Mouse (Mus musculus): ENCODE results near the gene Smurf2.
A peak's percentile ranks its signal among the peaks of the same experiment; 100 is the strongest.

The Smurf2 gene

GRCm38 (mm10) chr11:106920551-106921379 lies at the start of gene Smurf2:
Gene Smurf2, minus strand, starts transcription at chr11:106920715.
- DNase-seq (ENCODE audit: low read depth, low spot score): peak; percentile 71

- no peak for DNase-seq (ENCODE audit: low read depth, low spot score)
Measured at GRCm38 (mm10) chr11:106969798-106970197, 49.3 kb upstream of the Smurf2 start.

GRCm38 (mm10) chr11:106967630-106968029 lies 47.1 kb upstream of the Smurf2 start:
- DNase-seq (ENCODE audit: low read depth, low spot score): no peak

GRCm38 (mm10) chr11:106965881-106966280 lies 45.4 kb upstream of the Smurf2 start:
- no peak for DNase-seq (ENCODE audit: low read depth, low spot score)

GRCm38 (mm10) chr11:106962310-106962709 lies 41.8 kb upstream of the Smurf2 start:
- no peak for DNase-seq (ENCODE audit: low read depth, low spot score)

- DNase-seq (ENCODE audit: low read depth, low spot score): no peak
Measured at GRCm38 (mm10) chr11:106961471-106962081, 41.1 kb upstream of the Smurf2 start.

- no peak for DNase-seq (ENCODE audit: low read depth, low spot score)
Measured at GRCm38 (mm10) chr11:106959121-106959520, 38.6 kb upstream of the Smurf2 start.

- no peak for DNase-seq (ENCODE audit: low read depth, low spot score)
Measured at GRCm38 (mm10) chr11:106958407-106959071, 38.0 kb upstream of the Smurf2 start.

- DNase-seq (ENCODE audit: low read depth, low spot score): no peak
Measured at GRCm38 (mm10) chr11:106957271-106957980, 36.9 kb upstream of the Smurf2 start.

- DNase-seq (ENCODE audit: low read depth, low spot score): no peak
Measured at GRCm38 (mm10) chr11:106954566-106954965, 34.1 kb upstream of the Smurf2 start.

GRCm38 (mm10) chr11:106954116-106954515 lies 33.6 kb upstream of the Smurf2 start:
- no peak for DNase-seq (ENCODE audit: low read depth, low spot score)

GRCm38 (mm10) chr11:106937306-106937705 lies 16.8 kb upstream of the Smurf2 start:
- DNase-seq (ENCODE audit: low read depth, low spot score): no peak

- no peak for DNase-seq (ENCODE audit: low read depth, low spot score)
Measured at GRCm38 (mm10) chr11:106930366-106930765, 9.9 kb upstream of the Smurf2 start.

GRCm38 (mm10) chr11:106928935-106929334 lies 8.4 kb upstream of the Smurf2 start:
- peak; percentile 53 for DNase-seq (ENCODE audit: low read depth, low spot score)

GRCm38 (mm10) chr11:106927950-106928349 lies 7.4 kb upstream of the Smurf2 start:
- no peak for DNase-seq (ENCODE audit: low read depth, low spot score)

- DNase-seq (ENCODE audit: low read depth, low spot score): no peak
Measured at GRCm38 (mm10) chr11:106927226-106927625, 6.7 kb upstream of the Smurf2 start.

- DNase-seq (ENCODE audit: low read depth, low spot score): no peak
Measured at GRCm38 (mm10) chr11:106926732-106927131, 6.2 kb upstream of the Smurf2 start.

- peak; percentile 48 for DNase-seq (ENCODE audit: low read depth, low spot score)
Measured at GRCm38 (mm10) chr11:106919612-106920550, 634 bp downstream of the Smurf2 start.

- DNase-seq (ENCODE audit: low read depth, low spot score): no peak
Measured at GRCm38 (mm10) chr11:106918901-106919300, 1.6 kb downstream of the Smurf2 start.

GRCm38 (mm10) chr11:106911257-106911656 lies 9.3 kb downstream of the Smurf2 start:
- DNase-seq (ENCODE audit: low read depth, low spot score): no peak

- DNase-seq (ENCODE audit: low read depth, low spot score): no peak
Measured at GRCm38 (mm10) chr11:106908016-106908415, 12.5 kb downstream of the Smurf2 start.
